8 mouse cellular contexts compared by ENCODE assay signal in the genomic region with DNA sequence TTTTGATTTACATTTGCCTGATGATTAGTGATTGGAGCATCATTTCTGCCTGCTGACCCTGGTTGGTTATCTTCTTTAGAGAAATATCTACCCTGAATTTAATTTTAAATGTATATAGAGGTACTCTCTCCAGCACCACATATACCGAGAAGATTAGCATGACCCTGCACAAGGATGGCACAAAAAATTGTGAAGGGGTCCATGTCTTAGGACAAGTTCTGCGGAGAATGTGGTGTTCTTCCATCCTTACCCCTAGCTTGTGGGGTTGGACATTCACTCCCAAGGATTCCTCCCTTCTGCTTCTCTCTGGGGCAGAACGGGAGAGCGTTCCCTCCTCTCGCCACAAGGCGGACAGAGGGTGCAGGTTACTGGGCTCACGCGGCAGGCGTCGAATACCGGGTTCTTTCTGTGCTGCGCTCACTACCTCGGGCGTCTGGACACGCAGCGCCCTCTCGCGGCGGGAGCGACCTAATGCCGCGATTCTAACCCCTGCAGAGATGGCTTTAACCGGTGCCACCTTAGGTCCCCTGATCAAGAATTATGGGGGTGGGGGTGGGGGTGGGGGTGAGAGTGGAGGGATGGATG.
DNase-seq lines count a peak whose midpoint lies in the region; ATAC-seq lines count a peak whose summit lies in the region.

No protein-coding gene starts in this region.

- no peak overlapping the region for H3K27ac ChIP-seq in hindbrain, embryonic 16.5 days (ENCODE audit: low read depth, low read length)

- H3K4me3 ChIP-seq in hindbrain, embryonic 16.5 days (ENCODE audit: low read length): no peak overlapping the region

- no peaks in the 10 kb centered on the region for H3K9me3 ChIP-seq in hindbrain, embryonic 16.5 days (ENCODE audit: control insufficient read depth, low read length)

- H3K4me1 ChIP-seq in hindbrain, embryonic 16.5 days (ENCODE audit: control insufficient read depth, insufficient read depth, low read depth, low read length): no peaks in the 10 kb centered on the region

- DNase-seq in NIH3T3 (ENCODE audit: low read depth): peak; percentile 73
- peak; percentile 74 to 84 for DNase-seq in cerebellum, postnatal 14 days
- DNase-seq in frontal cortex, postnatal 36 days (ENCODE audit: low spot score in 2 of 2): peak; percentile 42 to 63
- peak; percentile 51 for DNase-seq in left cerebral cortex, adult 11 months (ENCODE audit: low spot score)
- DNase-seq in lung, postnatal 4 days: peak; percentile 87
- DNase-seq in retina, postnatal 7 days (ENCODE audit: low read depth, low spot score): peak; percentile 77
- DNase-seq in thymus, postnatal 4 days: peak; percentile 96

- 6% methylated on average over 23 of the region's 23 CpGs for WGBS in hindbrain, embryonic 16.5 days

- peak overlapping the region; percentile 34 for H3K4me2 ChIP-seq in hindbrain, embryonic 16.5 days (ENCODE audit: low read length)

- no peak overlapping the region for H3K9ac ChIP-seq in hindbrain, embryonic 16.5 days (ENCODE audit: low read depth, low read length)

- no peaks in the 10 kb centered on the region for H3K27me3 ChIP-seq in hindbrain, embryonic 16.5 days (replicated peaks; ENCODE audit: control insufficient read depth, insufficient read depth, low read length)

- ATAC-seq in hindbrain, embryonic 16.5 days: peak; percentile 79

- H3K36me3 ChIP-seq in hindbrain, embryonic 16.5 days (ENCODE audit: control insufficient read depth, insufficient read depth, low read length): no peaks in the 10 kb centered on the region
